Mouse (Mus musculus) T-helper 17 cell (primary cell): ENCODE data around the gene Nrip3.

Source experiments
- in situ Hi-C, 2 experiments: fragments of 300-600 bp; cut with MboI, MseI; formaldehyde crosslinking; loops; 1 replicate in 1 of 2; 2 replicates in 1 of 2; pipeline ENCODE4 v1.15.1; 2025; ENCODE audit warnings: high pct_unique_total_duplicates in 2 of 2

Nrip3 gene

GRCm38 (mm10) chr7:109781470-109782203, at the start of gene Nrip3:
Gene Nrip3 (minus strand): TSS chr7:109782025.
- in situ Hi-C loops: no loop called here

GRCm38 (mm10) chr7:109831376-109831775, 49.6 kb upstream of the Nrip3 start:
- in situ Hi-C loops: no loop called here

GRCm38 (mm10) chr7:109826911-109827310, 45.1 kb upstream of the Nrip3 start:
- in situ Hi-C loops: no loop called here

GRCm38 (mm10) chr7:109825293-109825692, 43.5 kb upstream of the Nrip3 start:
- in situ Hi-C loops: no loop called here

- in situ Hi-C loops: no loop called here
Observed at GRCm38 (mm10) chr7:109818600-109818999, 36.8 kb upstream of the Nrip3 start.

GRCm38 (mm10) chr7:109817954-109818353, 36.1 kb upstream of the Nrip3 start:
- in situ Hi-C loops: no loop called here

- in situ Hi-C loops: no loop called here
Observed at GRCm38 (mm10) chr7:109813330-109814140, 31.7 kb upstream of the Nrip3 start.

- in situ Hi-C loops: no loop called here
Observed at GRCm38 (mm10) chr7:109807616-109808485, 26.0 kb upstream of the Nrip3 start.

- in situ Hi-C loops: no loop called here
Observed at GRCm38 (mm10) chr7:109804843-109805242, 23.0 kb upstream of the Nrip3 start.

GRCm38 (mm10) chr7:109804355-109804754, 22.5 kb upstream of the Nrip3 start:
- in situ Hi-C loops: no loop called here

GRCm38 (mm10) chr7:109803516-109803915, 21.7 kb upstream of the Nrip3 start:
- in situ Hi-C loops: no loop called here

- in situ Hi-C loops: no loop called here
Observed at GRCm38 (mm10) chr7:109800626-109801025, 18.8 kb upstream of the Nrip3 start.

GRCm38 (mm10) chr7:109799168-109799567, 17.3 kb upstream of the Nrip3 start:
- in situ Hi-C loops: loop anchor here in 1 of 2 experiments (10.0 kb wide), 1 partner anchor 664 kb away; no protein-coding TSS in a partner anchor

- in situ Hi-C loops: loop anchor here in 1 of 2 experiments (10.0 kb wide), 1 partner anchor 661 kb away; no protein-coding TSS in a partner anchor
Observed at GRCm38 (mm10) chr7:109795564-109795963, 13.7 kb upstream of the Nrip3 start.

- in situ Hi-C loops: loop anchor here (5.0 to 10.0 kb wide), 2 partner anchors 98 to 660 kb away; no protein-coding TSS in a partner anchor
Observed at GRCm38 (mm10) chr7:109794556-109794955, 12.7 kb upstream of the Nrip3 start.

GRCm38 (mm10) chr7:109792759-109793158, 10.9 kb upstream of the Nrip3 start:
- in situ Hi-C loops: loop anchor here (5.0 to 10.0 kb wide), 2 partner anchors 100 to 658 kb away; no protein-coding TSS in a partner anchor

GRCm38 (mm10) chr7:109790818-109791217, 9.0 kb upstream of the Nrip3 start:
- in situ Hi-C loops: loop anchor here (5.0 to 10.0 kb wide), 2 partner anchors 101 to 656 kb away; no protein-coding TSS in a partner anchor

GRCm38 (mm10) chr7:109787860-109788259, 6.0 kb upstream of the Nrip3 start:
- in situ Hi-C loops: loop anchor here in 1 of 2 experiments (5.0 kb wide), 1 partner anchor 41 kb away; no protein-coding TSS in a partner anchor

GRCm38 (mm10) chr7:109783281-109783680, 1.5 kb upstream of the Nrip3 start:
- in situ Hi-C loops: no loop called here

GRCm38 (mm10) chr7:109781087-109781469, 747 bp downstream of the Nrip3 start:
- in situ Hi-C loops: no loop called here

- in situ Hi-C loops: no loop called here
Observed at GRCm38 (mm10) chr7:109772251-109772650, 9.6 kb downstream of the Nrip3 start.
